Mouse (Mus musculus): ENCODE results near the gene Gsto2. TPM values are rescaled to one million over a fixed set of nuclear protein-coding genes. Genes with fewer than 3 reads are reported as not detected.

Gsto2 gene
- total and polyA plus RNA-seq, 3 experiments = 1.6 to 2.7 (median 2.6) TPM

DNA sequence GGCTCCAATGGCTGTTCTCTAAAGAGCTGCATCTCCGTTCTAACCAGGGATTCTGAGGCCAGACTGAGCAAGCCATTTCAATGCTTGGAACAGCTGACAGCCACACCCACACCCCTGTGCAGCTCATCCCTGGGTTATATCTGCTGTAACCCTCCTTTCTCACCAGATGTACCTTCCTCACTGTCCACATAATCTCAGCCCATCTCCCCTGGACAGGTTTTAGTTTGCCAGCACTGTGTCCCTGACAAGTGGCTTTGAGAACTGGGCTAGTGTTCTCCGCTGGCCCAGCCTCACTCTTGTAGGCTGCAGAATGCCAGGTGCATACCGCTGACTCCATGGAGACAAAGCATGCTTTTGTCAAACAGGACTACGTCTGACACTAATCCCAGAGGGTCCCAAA is 52.1 kb downstream of the Gsto2 start:
- intact Hi-C loops (cut with DNase I) = no loop called here
- Histone ChIP-seq H3K4me3 (no peak overlapping the region; the same call in 1 of the 2 replicates), H3K36me3 (ENCODE audit: control insufficient read depth, insufficient read depth, low read length) (no peaks in the 10 kb centered on the region), H3K27ac (no peak overlapping the region; the same call in 1 of the 2 replicates), H3K79me2 (replicated peaks; ENCODE audit: control insufficient read depth, insufficient read depth, low read length) (no peaks in the 10 kb centered on the region; the same call in 1 of the 2 replicates), H3K27me3 (ENCODE audit: control insufficient read depth, insufficient read depth, low read length) (no peaks in the 10 kb centered on the region), H3K4me1 (ENCODE audit: control insufficient read depth, insufficient read depth, low read length) (peaks cover 6% of the 10 kb centered on the region), H3K9ac (ENCODE audit: low read depth, low read length) (no peak overlapping the region)
- no peak for DNase-seq
- WGBS = 44% methylated on average over 4 of the region's 4 CpGs
- TF ChIP-seq CTCF (IDR thresholded peaks at IDR 0.05) = no peak
- TF ChIP-seq POLR2A (IDR thresholded peaks at IDR 0.05; ENCODE audit: insufficient read depth, low read depth, low read length) = no peak

DNA sequence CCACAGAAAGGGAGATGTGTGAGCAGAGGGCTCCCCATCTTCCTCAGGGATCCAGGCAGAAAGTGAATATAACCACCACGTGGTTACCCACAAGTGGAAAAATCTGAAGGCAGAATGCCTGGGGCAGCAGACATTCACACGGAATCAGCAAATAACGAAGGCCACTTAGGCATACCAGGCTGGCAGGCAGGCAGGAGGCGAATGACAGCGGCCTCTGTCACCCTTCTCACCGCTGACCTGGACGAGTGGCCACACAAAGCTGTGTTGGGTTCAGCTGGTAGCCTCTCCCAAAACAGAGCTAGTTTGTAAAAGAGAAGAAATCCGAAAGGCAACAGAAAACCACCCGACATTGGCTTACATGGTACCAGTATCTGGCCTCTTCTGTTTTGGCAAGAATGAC is 52.7 kb downstream of the Gsto2 start:
- intact Hi-C loops (cut with DNase I) = loop anchor here (1.0 kb wide), 1 partner anchor 31 kb away; no protein-coding TSS in a partner anchor
- Histone ChIP-seq H3K79me2 (replicated peaks; ENCODE audit: control insufficient read depth, insufficient read depth, low read length) (no peaks in the 10 kb centered on the region; the same call in 1 of the 2 replicates), H3K4me1 (ENCODE audit: control insufficient read depth, insufficient read depth, low read length) (peaks cover 6% of the 10 kb centered on the region), H3K4me3 (peak overlapping the region; percentile 86), H3K9ac (ENCODE audit: low read depth, low read length) (peak overlapping the region; percentile 96), H3K27me3 (ENCODE audit: control insufficient read depth, insufficient read depth, low read length) (no peaks in the 10 kb centered on the region), H3K27ac (peak overlapping the region; percentile 95), H3K36me3 (ENCODE audit: control insufficient read depth, insufficient read depth, low read length) (no peaks in the 10 kb centered on the region)
- WGBS = 13% methylated on average over 9 of the region's 9 CpGs
- no peak for TF ChIP-seq EP300 (IDR thresholded peaks at IDR 0.05; ENCODE audit: insufficient read depth, low read depth, low read length)
- TF ChIP-seq CTCF (IDR thresholded peaks at IDR 0.05) = no peak
- TF ChIP-seq POLR2A (IDR thresholded peaks at IDR 0.05; ENCODE audit: insufficient read depth, low read depth, low read length) = no peak
- peak; percentile 43 to 44 for DNase-seq

DNA sequence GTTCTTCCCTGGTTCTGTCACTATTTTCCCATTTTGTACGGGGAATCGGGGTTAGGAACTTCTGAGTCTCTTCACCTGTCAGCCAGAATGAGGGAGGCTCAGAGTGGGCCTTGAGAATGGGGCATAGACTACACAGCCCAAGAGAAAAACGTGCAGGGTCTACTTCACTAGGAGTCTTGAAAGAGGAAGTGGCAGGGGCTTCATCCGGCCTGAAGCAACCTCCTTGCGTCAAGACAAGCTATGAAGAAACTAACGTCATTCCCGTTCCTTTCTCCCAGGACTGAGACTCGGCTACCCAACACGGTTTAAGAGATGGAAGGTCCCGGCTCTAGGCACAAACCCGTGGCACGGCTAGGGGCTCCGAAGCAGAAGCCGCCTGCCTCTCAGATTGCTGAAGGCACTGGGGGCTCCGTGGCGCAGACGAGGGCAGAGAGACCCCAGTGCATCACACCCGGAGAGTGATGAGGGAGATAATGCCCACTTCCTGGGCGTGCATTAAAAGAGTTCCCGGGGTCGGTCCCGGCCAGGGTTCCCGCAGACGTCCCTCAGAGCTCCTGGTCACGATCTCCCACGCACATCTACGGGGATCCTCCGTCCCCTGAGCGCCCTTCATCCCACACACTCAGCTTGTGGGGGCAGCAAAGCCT is 53.2 kb downstream of the Gsto2 start:
- Histone ChIP-seq H3K27me3 (ENCODE audit: control insufficient read depth, insufficient read depth, low read length) (no peaks in the 10 kb centered on the region), H3K27ac (peak overlapping the region; percentile 95), H3K4me3 (peak overlapping the region; percentile 86), H3K4me1 (ENCODE audit: control insufficient read depth, insufficient read depth, low read length) (peaks cover 6% of the 10 kb centered on the region), H3K79me2 (replicated peaks; ENCODE audit: control insufficient read depth, insufficient read depth, low read length) (no peaks in the 10 kb centered on the region; the same call in 1 of the 2 replicates), H3K9ac (ENCODE audit: low read depth, low read length) (peak overlapping the region; percentile 96), H3K36me3 (ENCODE audit: control insufficient read depth, insufficient read depth, low read length) (no peaks in the 10 kb centered on the region)
- intact Hi-C loops (cut with DNase I) = loop anchor here (1.0 kb wide), 1 partner anchor 31 kb away; no protein-coding TSS in a partner anchor
- no peak for DNase-seq
- no peak for TF ChIP-seq EP300 (IDR thresholded peaks at IDR 0.05; ENCODE audit: insufficient read depth, low read depth, low read length)
- TF ChIP-seq CTCF (IDR thresholded peaks at IDR 0.05) = no peak
- TF ChIP-seq POLR2A (IDR thresholded peaks at IDR 0.05; ENCODE audit: insufficient read depth, low read depth, low read length) = 0 out of 2 replicates have a peak, but pooled peaks have one; percentile 9
- under 1% methylated on average over 29 of the region's 29 CpGs for WGBS

DNA sequence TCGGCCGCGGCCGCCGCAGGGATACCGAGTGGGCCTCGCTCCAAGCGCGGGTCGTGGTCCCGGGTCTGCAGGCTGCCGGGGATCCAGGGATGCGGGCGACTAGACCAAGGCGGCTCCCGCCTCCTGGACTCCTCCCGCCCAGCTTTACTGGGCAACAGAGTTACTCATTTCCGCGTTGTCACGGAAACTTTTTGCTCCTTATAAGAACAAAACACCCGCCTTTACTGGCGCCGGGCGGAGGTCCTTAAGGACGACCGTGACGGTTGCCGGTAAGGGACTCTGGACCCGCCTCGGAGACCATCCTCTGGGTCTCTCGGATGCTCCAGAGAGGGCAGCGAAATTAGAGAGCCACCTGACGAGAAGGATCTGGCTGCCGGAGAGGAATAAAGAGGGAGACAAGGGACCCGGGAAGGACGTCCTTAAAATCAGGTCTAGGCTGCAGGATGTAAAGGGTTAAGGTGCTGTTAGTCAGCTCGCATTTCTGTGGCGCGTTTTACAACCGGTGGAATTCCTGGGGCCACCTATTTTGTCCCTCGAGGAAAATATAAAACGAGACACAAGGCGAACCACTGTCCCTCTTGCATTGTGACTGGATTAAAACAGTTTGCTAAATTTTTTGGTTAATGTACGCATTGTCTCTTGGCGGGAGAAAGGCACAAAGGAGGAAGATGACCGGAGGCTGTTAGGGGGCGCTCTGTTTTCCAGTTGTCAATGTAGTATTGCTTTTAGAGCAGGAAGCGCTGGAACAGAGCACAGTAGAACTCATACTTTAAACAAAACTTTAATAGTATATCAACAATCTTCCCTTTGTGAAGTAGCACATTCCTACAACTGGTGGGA is 54.0 kb downstream of the Gsto2 start, which contains the start of the genes Cfap43 and Itprip:
Gene Cfap43, minus strand, starts transcription at position 162 of the 840 bp plus-strand sequence.
Gene Itprip, minus strand, starts transcription at position 174 of the 840 bp plus-strand sequence.
- Histone ChIP-seq H3K4me3 (peak within 1 kb of the TSS; percentile 86), H3K27ac (peak within 1 kb of the TSS; percentile 95), H3K4me1 (ENCODE audit: control insufficient read depth, insufficient read depth, low read length) (peaks cover 6% of the 10 kb centered on the region), H3K27me3 (ENCODE audit: control insufficient read depth, insufficient read depth, low read length) (no peaks in the 10 kb centered on the region), H3K36me3 (ENCODE audit: control insufficient read depth, insufficient read depth, low read length) (no peaks in the 10 kb centered on the region), H3K9ac (ENCODE audit: low read depth, low read length) (peak within 1 kb of the TSS; percentile 96), H3K79me2 (replicated peaks; ENCODE audit: control insufficient read depth, insufficient read depth, low read length) (no peaks in the 10 kb centered on the region; the same call in 1 of the 2 replicates)
- WGBS = under 1% methylated on average over 48 of the region's 48 CpGs
- DNase-seq = peak; percentile 89 to 91
- intact Hi-C loops (cut with DNase I) = no loop called here
- TF ChIP-seq CTCF (IDR thresholded peaks at IDR 0.05) (peak; percentile 76), POLR2A (IDR thresholded peaks at IDR 0.05; ENCODE audit: insufficient read depth, low read depth, low read length) (peak; percentile 71), EP300 (IDR thresholded peaks at IDR 0.05; ENCODE audit: insufficient read depth, low read depth, low read length) (peak; percentile 9; the same call in 1 of the 2 replicates)

DNA sequence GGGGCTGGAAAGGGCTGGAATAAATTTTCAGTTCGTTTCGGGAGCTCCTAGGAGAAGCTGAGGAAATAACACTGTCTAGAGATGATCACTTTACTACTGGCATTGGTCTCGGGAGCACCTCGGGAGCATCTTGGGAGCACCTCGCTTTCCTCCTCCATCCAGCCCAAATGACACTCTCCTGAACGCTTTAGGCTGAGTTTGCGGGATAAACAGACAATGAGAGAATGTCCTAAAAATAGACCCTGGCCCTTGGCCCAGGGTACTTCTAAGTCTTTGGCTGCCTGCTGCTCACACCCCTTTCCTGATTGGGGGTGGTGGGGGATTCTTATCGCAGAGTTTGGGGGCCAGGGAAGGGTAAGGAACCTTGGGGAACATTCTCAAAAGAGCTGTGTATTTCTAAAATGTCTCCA is 54.6 kb downstream of the Gsto2 start:
- 0% methylated on average over 8 of the region's 8 CpGs for WGBS
- H3K79me2 ChIP-seq (replicated peaks; ENCODE audit: control insufficient read depth, insufficient read depth, low read length) = no peaks in the 10 kb centered on the region; the same call in 1 of the 2 replicates
- H3K9ac ChIP-seq (ENCODE audit: low read depth, low read length) = peak overlapping the region; percentile 83
- H3K27me3 ChIP-seq (ENCODE audit: control insufficient read depth, insufficient read depth, low read length) = no peaks in the 10 kb centered on the region
- peak; percentile 65 to 74 for DNase-seq
- intact Hi-C loops (cut with DNase I) = no loop called here
- H3K27ac ChIP-seq = peak overlapping the region; percentile 95
- H3K36me3 ChIP-seq (ENCODE audit: control insufficient read depth, insufficient read depth, low read length) = no peaks in the 10 kb centered on the region
- H3K4me1 ChIP-seq (ENCODE audit: control insufficient read depth, insufficient read depth, low read length) = peaks cover 6% of the 10 kb centered on the region
- TF ChIP-seq CTCF (IDR thresholded peaks at IDR 0.05) = no peak
- TF ChIP-seq POLR2A (IDR thresholded peaks at IDR 0.05; ENCODE audit: insufficient read depth, low read depth, low read length) = no peak
- 0 out of 2 replicates have a peak, but pooled peaks have one; percentile 46 for TF ChIP-seq EP300 (IDR thresholded peaks at IDR 0.05; ENCODE audit: insufficient read depth, low read depth, low read length)
- peak overlapping the region; percentile 86 for H3K4me3 ChIP-seq
